8 mouse cellular contexts compared by ENCODE assay signal in the genomic region with DNA sequence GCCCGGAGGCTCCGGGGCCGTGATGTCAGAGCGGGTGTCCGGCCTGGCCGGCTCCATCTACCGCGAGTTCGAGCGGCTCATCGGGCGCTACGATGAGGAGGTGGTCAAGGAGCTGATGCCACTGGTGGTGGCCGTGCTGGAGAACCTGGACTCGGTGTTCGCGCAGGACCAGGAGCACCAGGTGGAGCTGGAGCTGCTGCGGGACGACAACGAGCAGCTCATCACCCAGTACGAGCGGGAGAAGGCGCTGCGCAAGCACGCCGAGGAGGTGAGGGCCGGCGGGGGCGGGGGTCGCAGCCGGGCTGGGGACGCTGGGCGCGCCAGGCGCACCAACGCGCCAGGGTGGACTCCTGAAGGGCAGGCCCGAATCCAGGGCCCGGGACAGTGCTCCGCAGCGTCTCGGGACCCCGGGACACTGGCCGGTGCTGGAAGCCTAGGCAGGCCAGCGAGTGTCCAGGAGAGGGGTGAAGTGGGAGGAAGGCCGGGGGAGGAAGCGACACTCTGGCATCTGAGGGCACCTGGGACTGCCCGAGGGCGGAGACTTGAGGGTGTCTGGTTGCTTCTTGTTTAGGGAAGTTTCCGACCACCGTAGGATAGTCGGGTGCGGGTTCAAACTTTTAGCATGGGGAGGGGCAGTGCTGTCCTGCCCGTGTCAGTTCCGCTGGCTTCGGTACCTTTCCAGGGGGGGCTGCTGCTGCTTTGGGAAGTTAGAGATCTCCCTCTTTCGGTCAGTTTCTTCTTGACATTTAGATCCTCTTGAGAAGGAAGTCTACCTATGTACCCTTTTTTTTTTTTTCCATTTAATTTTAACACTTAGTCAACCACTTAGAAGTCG. TPM values are rescaled to one million over a fixed set of nuclear protein-coding genes. Genes with fewer than 3 reads are reported as not detected.
A peak's percentile ranks its signal among the peaks of the same experiment; 100 is the strongest.
DNase-seq lines count a peak whose midpoint lies in the region; ATAC-seq and TF ChIP-seq lines count a peak whose summit lies in the region.

No protein-coding gene starts in this region.

- H3K27ac ChIP-seq in embryonic facial prominence, embryonic 10.5 days (replicated peaks): peak overlapping the region; percentile 92
- peak overlapping the region; percentile 97 for H3K27ac ChIP-seq in intestine, postnatal 0 days (ENCODE audit: low read depth, low read length)
- H3K27ac ChIP-seq in limb, embryonic 14.5 days (replicated peaks; ENCODE audit: low read depth, low read length): peak overlapping the region; percentile 90
- peak overlapping the region; percentile 96 for H3K27ac ChIP-seq in midbrain, embryonic 15.5 days

- peak overlapping the region; percentile 97 for H3K9ac ChIP-seq in intestine, postnatal 0 days (ENCODE audit: low read depth, low read length)
- H3K9ac ChIP-seq in limb, embryonic 14.5 days (ENCODE audit: low read depth, low read length, severe bottlenecking): peak overlapping the region; percentile 90
- peak overlapping the region; percentile 90 for H3K9ac ChIP-seq in midbrain, embryonic 15.5 days

- ATAC-seq in granulocyte monocyte progenitor cell, adult 5-6 weeks (replicated peaks; ENCODE audit: poor library complexity, severe bottlenecking): peak; percentile 57
- peak; percentile 7 for ATAC-seq in intestine, postnatal 0 days
- peak; percentile 21 for ATAC-seq in limb, embryonic 14.5 days (ENCODE audit: low FRiP score, low read depth)
- peak; percentile 72 for ATAC-seq in midbrain, embryonic 15.5 days (replicated peaks)

- TF ChIP-seq CTCF in intestine, postnatal 0 days (IDR thresholded peaks at IDR 0.05; ENCODE audit: low read depth): peak; percentile 51

- under 1% methylated on average over 58 of the region's 58 CpGs for WGBS in embryonic facial prominence, embryonic 10.5 days
- WGBS in intestine, postnatal 0 days: under 1% methylated on average over 58 of the region's 58 CpGs
- 0% methylated on average over 49 of the region's 58 CpGs for WGBS in limb, embryonic 14.5 days
- WGBS in midbrain, embryonic 15.5 days: under 1% methylated on average over 58 of the region's 58 CpGs

- DNase-seq in 3134 (ENCODE audit: extremely low read depth, insufficient read length, low spot score): peak; percentile 73
- peak; percentile 61 for DNase-seq in T-cell, adult 2 months (ENCODE audit: low spot score)
- DNase-seq in embryonic facial prominence, embryonic 10.5 days (ENCODE audit: low spot score): no peak
- DNase-seq in limb, embryonic 14.5 days (ENCODE audit: low spot score): peak; percentile 13
- peak; percentile 85 for DNase-seq in splenic B cell, adult 2 months (ENCODE audit: low read depth, low spot score)

- no peaks in the 10 kb centered on the region for H3K27me3 ChIP-seq in embryonic facial prominence, embryonic 10.5 days (replicated peaks; ENCODE audit: low read depth, poor library complexity, severe bottlenecking)
- H3K27me3 ChIP-seq in intestine, postnatal 0 days (replicated peaks; ENCODE audit: control insufficient read depth, insufficient read depth, low read length): no peaks in the 10 kb centered on the region
- H3K27me3 ChIP-seq in limb, embryonic 14.5 days (ENCODE audit: control insufficient read depth, insufficient read depth, low read length): no peaks in the 10 kb centered on the region
- H3K27me3 ChIP-seq in midbrain, embryonic 15.5 days (replicated peaks): no peaks in the 10 kb centered on the region
- no peaks in the 10 kb centered on the region for H3K27me3 ChIP-seq in splenic B cell, adult 2 months (ENCODE audit: control insufficient read depth, insufficient read depth, low read length, poor library complexity, severe bottlenecking)

- no peak for TF ChIP-seq POLR2A in limb, embryonic 14.5 days (IDR thresholded peaks at IDR 0.05; ENCODE audit: borderline replicate concordance, extremely low read depth, insufficient read depth, insufficient read length)

- peaks cover 25% of the 10 kb centered on the region for H3K4me1 ChIP-seq in embryonic facial prominence, embryonic 10.5 days
- H3K4me1 ChIP-seq in intestine, postnatal 0 days (replicated peaks; ENCODE audit: control insufficient read depth, insufficient read depth, low read length): 0 out of 2 replicates have a peak, but pooled peaks cover 7% of the 10 kb centered on the region
- H3K4me1 ChIP-seq in limb, embryonic 14.5 days (ENCODE audit: control insufficient read depth, insufficient read depth, low read length): peaks cover 8% of the 10 kb centered on the region
- H3K4me1 ChIP-seq in midbrain, embryonic 15.5 days: peaks cover 36% of the 10 kb centered on the region

- peak overlapping the region; percentile 80 for H3K4me2 ChIP-seq in intestine, postnatal 0 days (replicated peaks; ENCODE audit: low read depth)
- H3K4me2 ChIP-seq in limb, embryonic 14.5 days (replicated peaks; ENCODE audit: low read depth, low read length, severe bottlenecking): peak overlapping the region; percentile 78
- H3K4me2 ChIP-seq in midbrain, embryonic 15.5 days: peak overlapping the region; percentile 68

- peak overlapping the region; percentile 78 for H3K4me3 ChIP-seq in embryonic facial prominence, embryonic 10.5 days
- peak overlapping the region; percentile 98 for H3K4me3 ChIP-seq in intestine, postnatal 0 days (ENCODE audit: low read depth, low read length)
- peak overlapping the region; percentile 91 for H3K4me3 ChIP-seq in limb, embryonic 14.5 days (replicated peaks; ENCODE audit: low read length)
- H3K4me3 ChIP-seq in midbrain, embryonic 15.5 days: peak overlapping the region; percentile 98

- H3K9me3 ChIP-seq in embryonic facial prominence, embryonic 10.5 days: no peaks in the 10 kb centered on the region
- H3K9me3 ChIP-seq in intestine, postnatal 0 days (ENCODE audit: control insufficient read depth): no peaks in the 10 kb centered on the region
- no peaks in the 10 kb centered on the region for H3K9me3 ChIP-seq in limb, embryonic 14.5 days (ENCODE audit: control insufficient read depth, low read length)
- no peaks in the 10 kb centered on the region for H3K9me3 ChIP-seq in midbrain, embryonic 15.5 days

- no peaks in the 10 kb centered on the region for H3K36me3 ChIP-seq in embryonic facial prominence, embryonic 10.5 days (replicated peaks)
- no peaks in the 10 kb centered on the region for H3K36me3 ChIP-seq in intestine, postnatal 0 days (ENCODE audit: control insufficient read depth, insufficient read depth)
- no peaks in the 10 kb centered on the region for H3K36me3 ChIP-seq in limb, embryonic 14.5 days (ENCODE audit: control insufficient read depth, insufficient read depth, low read length)
- no peaks in the 10 kb centered on the region for H3K36me3 ChIP-seq in midbrain, embryonic 15.5 days (replicated peaks)
- peaks cover 4% of the 10 kb centered on the region; the same call in 1 of the 2 replicates for H3K36me3 ChIP-seq in splenic B cell, adult 2 months (ENCODE audit: control insufficient read depth, insufficient read depth, low read length, poor library complexity, severe bottlenecking)

RNA-seq across cellular contexts. Expression of gene Spag9, which starts 0.6 kb away (rescaled TPM):
- 35.5 and 39.4 TPM in 2 replicates for polyA plus RNA-seq in embryonic facial prominence, embryonic 10.5 days (2016; fragmentation: Nextera tagmentation; extraction: Ambion mirVana)
- 25.3 and 42.8 TPM in 2 replicates for total RNA-seq in granulocyte monocyte progenitor cell, adult 5-6 weeks (2014; fragmentation: Nextera tagmentation)
- total RNA-seq in granulocyte monocyte progenitor cell, adult 5-6 weeks (2017): 51.1 and 59.8 TPM in 2 replicates
- 64.1 and 72.3 TPM in 2 replicates for polyA plus RNA-seq in intestine, postnatal 0 days (2015; fragmentation: Nextera tagmentation; extraction: Ambion mirVana)
- polyA plus RNA-seq in limb, embryonic 14.5 days (2012; rRNA removed): 52.8 and 56.3 TPM in 2 replicates
- polyA plus RNA-seq in limb, embryonic 14.5 days (2014; fragmentation: Nextera tagmentation; extraction: Ambion mirVana): 64.6 and 75.4 TPM in 2 replicates
- polyA plus RNA-seq in midbrain, embryonic 15.5 days (2015; fragmentation: Nextera tagmentation; extraction: Ambion mirVana): 85.5 and 88.9 TPM in 2 replicates

RNA-seq across cellular contexts. Expression of gene Nme1, which starts 28.2 kb away (rescaled TPM):
- polyA plus RNA-seq in embryonic facial prominence, embryonic 10.5 days (2016; fragmentation: Nextera tagmentation; extraction: Ambion mirVana): 352 and 375 TPM in 2 replicates
- total RNA-seq in granulocyte monocyte progenitor cell, adult 5-6 weeks (2014; fragmentation: Nextera tagmentation): 78.3 and 96.2 TPM in 2 replicates
- 178 and 237 TPM in 2 replicates for total RNA-seq in granulocyte monocyte progenitor cell, adult 5-6 weeks (2017)
- polyA plus RNA-seq in intestine, postnatal 0 days (2015; fragmentation: Nextera tagmentation; extraction: Ambion mirVana): 132 and 146 TPM in 2 replicates
- 152 and 159 TPM in 2 replicates for polyA plus RNA-seq in limb, embryonic 14.5 days (2012; rRNA removed)
- 144 and 151 TPM in 2 replicates for polyA plus RNA-seq in limb, embryonic 14.5 days (2014; fragmentation: Nextera tagmentation; extraction: Ambion mirVana)
- 473 and 498 TPM in 2 replicates for polyA plus RNA-seq in midbrain, embryonic 15.5 days (2015; fragmentation: Nextera tagmentation; extraction: Ambion mirVana)

RNA-seq across cellular contexts. Expression of gene Gm20390, which starts 28.4 kb away (rescaled TPM):
- polyA plus RNA-seq in embryonic facial prominence, embryonic 10.5 days (2016; fragmentation: Nextera tagmentation; extraction: Ambion mirVana): 532 and 553 TPM in 2 replicates
- total RNA-seq in granulocyte monocyte progenitor cell, adult 5-6 weeks (2014; fragmentation: Nextera tagmentation): 112 and 180 TPM in 2 replicates
- total RNA-seq in granulocyte monocyte progenitor cell, adult 5-6 weeks (2017): not detected in 2 replicates
- 228 and 239 TPM in 2 replicates for polyA plus RNA-seq in intestine, postnatal 0 days (2015; fragmentation: Nextera tagmentation; extraction: Ambion mirVana)
- polyA plus RNA-seq in limb, embryonic 14.5 days (2012; rRNA removed): 55.1 and 122 TPM in 2 replicates
- 345 and 365 TPM in 2 replicates for polyA plus RNA-seq in limb, embryonic 14.5 days (2014; fragmentation: Nextera tagmentation; extraction: Ambion mirVana)
- 299 and 314 TPM in 2 replicates for polyA plus RNA-seq in midbrain, embryonic 15.5 days (2015; fragmentation: Nextera tagmentation; extraction: Ambion mirVana)

RNA-seq across cellular contexts. Expression of gene Nme2, which starts 40.5 kb away (rescaled TPM):
- polyA plus RNA-seq in embryonic facial prominence, embryonic 10.5 days (2016; fragmentation: Nextera tagmentation; extraction: Ambion mirVana): 138 and 157 TPM in 2 replicates
- total RNA-seq in granulocyte monocyte progenitor cell, adult 5-6 weeks (2014; fragmentation: Nextera tagmentation): 640 and 684 TPM in 2 replicates
- 250 and 253 TPM in 2 replicates for total RNA-seq in granulocyte monocyte progenitor cell, adult 5-6 weeks (2017)
- 370 and 400 TPM in 2 replicates for polyA plus RNA-seq in intestine, postnatal 0 days (2015; fragmentation: Nextera tagmentation; extraction: Ambion mirVana)
- polyA plus RNA-seq in limb, embryonic 14.5 days (2012; rRNA removed): 411 and 434 TPM in 2 replicates
- polyA plus RNA-seq in limb, embryonic 14.5 days (2014; fragmentation: Nextera tagmentation; extraction: Ambion mirVana): 334 and 389 TPM in 2 replicates
- 68.6 and 70.3 TPM in 2 replicates for polyA plus RNA-seq in midbrain, embryonic 15.5 days (2015; fragmentation: Nextera tagmentation; extraction: Ambion mirVana)

Comparison
In these comparisons a context has a peak if more than half of its experiments do, and no peak if none do; other contexts are left out.
1. ATAC-seq: peak in every context shown above with its lines; median percentile 72 in midbrain, embryonic 15.5 days; 57 in granulocyte monocyte progenitor cell, adult 5-6 weeks; 21 in limb, embryonic 14.5 days; 7 in intestine, postnatal 0 days.